Mouse (Mus musculus) MEL (cell line): ENCODE measurements around the gene Gm20388.

ENCODE experiments used
- CTCF ChIP-seq, 3 experiments: IDR thresholded peaks in 2 of 3; conservative IDR thresholded peaks in 1 of 3; 2 replicates each; pipeline ENCODE4 v1.5.1; 2011 to 2012; ENCODE audit warnings: low read length in 3 of 3, low read depth in 2 of 3, mild to moderate bottlenecking in 2 of 3, improper control_type of control experiment in 1 of 3, inconsistent platforms in 1 of 3, mixed read lengths in 1 of 3, moderate library complexity in 1 of 3; ENCODE audit not compliant: control insufficient read depth in 1 of 3, insufficient read depth in 1 of 3, poor library complexity in 1 of 3, severe bottlenecking in 1 of 3
- EP300 ChIP-seq, 2 experiments: IDR thresholded peaks; 2 replicates each; pipeline ENCODE4 v1.6.1; 2011; ENCODE audit warnings: improper control_type of control experiment in 2 of 2, low read length in 2 of 2, low read depth in 1 of 2, mild to moderate bottlenecking in 1 of 2
- ETS1 ChIP-seq: IDR thresholded peaks from 2 replicates; pipeline ENCODE4 v1.6.1; 2012; ENCODE audit warnings: low read depth, mild to moderate bottlenecking, inconsistent platforms, low read length, improper control_type of control experiment, moderate library complexity
- JUND ChIP-seq: IDR thresholded peaks from 2 replicates; pipeline ENCODE4 v1.6.1; 2011; ENCODE audit warnings: low read depth, mild to moderate bottlenecking, improper control_type of control experiment, low read length
- MYB ChIP-seq: IDR thresholded peaks from 2 replicates; pipeline ENCODE4 v1.6.1; 2011; ENCODE audit warnings: mild to moderate bottlenecking, low read depth, low read length, improper control_type of control experiment
- POLR2A ChIP-seq, 2 experiments: IDR thresholded peaks; 2 replicates each; pipeline ENCODE4 v1.6.1; 2011 to 2012; ENCODE audit warnings: low read length in 2 of 2, mild to moderate bottlenecking in 2 of 2, control low read depth in 1 of 2, improper control_type of control experiment in 1 of 2, low read depth in 1 of 2, moderate library complexity in 1 of 2; ENCODE audit not compliant: control insufficient read depth in 1 of 2, insufficient read depth in 1 of 2, poor library complexity in 1 of 2
- RCOR1 ChIP-seq: IDR thresholded peaks from 2 replicates; pipeline ENCODE4 v1.6.1; 2012; ENCODE audit warnings: low read depth, mild to moderate bottlenecking, inconsistent platforms, low read length, improper control_type of control experiment
- TAL1 ChIP-seq: IDR thresholded peaks from 2 replicates; pipeline ENCODE4 v1.6.1; 2012; ENCODE audit warnings: mild to moderate bottlenecking, inconsistent platforms, low read length, moderate library complexity, mixed read lengths
- UBTF ChIP-seq: IDR thresholded peaks from 2 replicates; pipeline ENCODE4 v1.6.1; 2012; ENCODE audit warnings: low read depth, mild to moderate bottlenecking, inconsistent platforms, low read length, improper control_type of control experiment, moderate library complexity, borderline replicate concordance; ENCODE audit not compliant: insufficient read depth
- USF2 ChIP-seq, 2 experiments: IDR thresholded peaks; 2 replicates each; pipeline ENCODE4 v1.6.1; 2011 to 2012; ENCODE audit warnings: improper control_type of control experiment in 2 of 2, low read length in 2 of 2, borderline replicate concordance in 1 of 2, inconsistent platforms in 1 of 2, low read depth in 1 of 2, mild to moderate bottlenecking in 1 of 2; ENCODE audit not compliant: insufficient read depth in 1 of 2
- ZC3H11A ChIP-seq: IDR thresholded peaks from 2 replicates; pipeline ENCODE4 v1.6.1; 2012; ENCODE audit warnings: low read depth, mild to moderate bottlenecking, inconsistent platforms, low read length, improper control_type of control experiment
- ZKSCAN1 ChIP-seq: IDR thresholded peaks from 2 replicates; pipeline ENCODE4 v1.6.1; 2012; ENCODE audit warnings: low read depth, mild to moderate bottlenecking, inconsistent platforms, low read length, improper control_type of control experiment, moderate library complexity

- TF ChIP-seq CTCF (IDR thresholded peaks at IDR 0.05 in 2 of 3, conservative IDR thresholded peaks at IDR 0.05 in 1 of 3; ENCODE audit: control insufficient read depth in 1 of 3, insufficient read depth in 1 of 3, low read depth in 2 of 3, low read length in 3 of 3, poor library complexity in 1 of 3, severe bottlenecking in 1 of 3) = no peak
- TF ChIP-seq UBTF = no peak
- TF ChIP-seq RCOR1 = no peak
- no peak for TF ChIP-seq MYB
- TF ChIP-seq JUND = no peak
- TF ChIP-seq POLR2A (IDR thresholded peaks at IDR 0.05; ENCODE audit: control insufficient read depth in 1 of 2, insufficient read depth in 1 of 2, low read depth in 1 of 2, low read length in 2 of 2, poor library complexity in 1 of 2) = no peak
- TF ChIP-seq ZC3H11A = no peak
- TF ChIP-seq EP300 (IDR thresholded peaks at IDR 0.05; ENCODE audit: low read depth in 1 of 2, low read length in 2 of 2) = no peak
- no peak for TF ChIP-seq TAL1
- TF ChIP-seq ETS1 = no peak
- no peak for TF ChIP-seq USF2 (IDR thresholded peaks at IDR 0.05; ENCODE audit: borderline replicate concordance in 1 of 2, insufficient read depth in 1 of 2, low read depth in 1 of 2, low read length in 2 of 2)
- TF ChIP-seq ZKSCAN1 = no peak
Measured at GRCm38 (mm10) chr8:122661138-122661537, 2750.5 kb downstream of the Gm20388 start.
